ENCODE assay signal across 23 mouse cellular contexts in the genomic region with DNA sequence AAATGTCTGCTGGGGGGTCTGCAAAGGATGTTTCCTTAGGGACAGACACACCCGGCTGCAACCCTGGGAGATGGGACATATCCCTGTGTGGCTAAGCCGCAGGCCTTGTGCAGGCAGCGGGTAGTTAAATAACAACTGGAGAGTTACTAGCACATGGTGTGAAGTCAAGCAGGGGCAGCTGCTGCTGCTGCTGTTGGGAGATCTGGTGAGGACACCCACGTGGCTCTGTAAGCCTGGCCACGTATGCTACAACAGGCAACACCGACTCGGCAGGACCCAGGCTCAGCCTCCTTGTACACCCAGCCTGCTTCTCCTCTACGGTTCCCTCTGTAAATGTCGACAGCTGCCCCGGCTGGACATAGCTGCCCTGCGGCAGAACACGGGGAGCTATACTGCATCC. TPM values are rescaled to one million over a fixed set of nuclear protein-coding genes. Genes with fewer than 3 reads are reported as not detected.
DNase-seq lines count a peak whose midpoint lies in the region; ATAC-seq lines count a peak whose summit lies in the region.
"Had no signal": no experiment of that assay in that cellular context is flagged by ENCODE, and none has a peak within 500 bp of the region (broad histone marks: within the 10 kb centered on the region; RNA-seq: fewer than 3 reads in every experiment).

No protein-coding gene starts in this region.

- H3K36me3 ChIP-seq in kidney, embryonic 15.5 days = peaks cover 76% of the 10 kb centered on the region

- intact Hi-C loops in left cerebral cortex, postnatal 10 days (cut with DNase I) = no loop called here

- H3K4me3 ChIP-seq in kidney, embryonic 15.5 days (replicated peaks) = no peak overlapping the region
- H3K4me3 ChIP-seq: embryonic facial prominence, embryonic 13.5 days; forebrain, embryonic 12.5 days; heart, embryonic 10.5 days; hindbrain, embryonic 12.5 days had no signal

- H3K27ac ChIP-seq in kidney, embryonic 15.5 days = no peak overlapping the region
- H3K27ac ChIP-seq: embryonic facial prominence, embryonic 13.5 days; forebrain, embryonic 12.5 days; heart, embryonic 10.5 days; hindbrain, embryonic 12.5 days had no signal

- H3K27me3 ChIP-seq in kidney, embryonic 15.5 days = no peaks in the 10 kb centered on the region
- H3K27me3 ChIP-seq: CH12.LX; embryonic facial prominence, embryonic 13.5 days; forebrain, embryonic 12.5 days; hindbrain, embryonic 12.5 days; Patski had no signal

- WGBS in kidney, embryonic 15.5 days = 91% methylated on average over 12 of the region's 12 CpGs

- no peaks in the 10 kb centered on the region for H3K9me3 ChIP-seq in kidney, embryonic 15.5 days (replicated peaks)
- H3K9me3 ChIP-seq: embryonic facial prominence, embryonic 13.5 days; forebrain, embryonic 12.5 days; heart, embryonic 10.5 days; hindbrain, embryonic 12.5 days had no signal

- no peak overlapping the region for H3K4me2 ChIP-seq in kidney, embryonic 15.5 days
- H3K4me2 ChIP-seq: embryonic facial prominence, embryonic 13.5 days; forebrain, embryonic 12.5 days; hindbrain, embryonic 12.5 days had no signal

- DNase-seq in kidney, adult 11 months = peak; percentile 40
- DNase-seq in left cerebral cortex, adult 18-20 months (ENCODE audit: low spot score in 2 of 2) = peak; percentile 27 to 64
- no peak for DNase-seq in left cerebral cortex, postnatal 10 days (ENCODE audit: extremely low spot score in 1 of 2, low spot score in 2 of 2)
- peak; percentile 55 to 78 for DNase-seq in right cerebral cortex, postnatal 36 days (ENCODE audit: low spot score in 2 of 2)
- no peak for DNase-seq in right cerebral cortex, postnatal 14 days
- no peak for DNase-seq in natural killer cell, adult 2 months (ENCODE audit: low spot score in 2 of 2)
- DNase-seq: adrenal gland, postnatal 14 days; cerebellum, adult 18-20 months; cerebellum, adult 9-11 months; cerebellum, postnatal 36 days; gastrocnemius, postnatal 10 days; heart, adult 18-20 months; heart, postnatal 10 days; heart, postnatal 4 days had no signal

- H3K9ac ChIP-seq in kidney, embryonic 15.5 days = no peak overlapping the region
- H3K9ac ChIP-seq: embryonic facial prominence, embryonic 13.5 days; forebrain, embryonic 12.5 days; hindbrain, embryonic 12.5 days had no signal

- ATAC-seq in kidney, embryonic 15.5 days (replicated peaks; ENCODE audit: low FRiP score) = no peak
- ATAC-seq: activated CD4-positive, CD25-positive, alpha-beta regulatory T cell, adult 4 months; forebrain, embryonic 16.5 days; Patski had no signal

- no peaks in the 10 kb centered on the region for H3K4me1 ChIP-seq in kidney, embryonic 15.5 days
- H3K4me1 ChIP-seq: embryonic facial prominence, embryonic 13.5 days; forebrain, embryonic 12.5 days; hindbrain, embryonic 12.5 days had no signal

RNA-seq across cellular contexts. Expression of gene Grik5, which starts 30.2 kb away (rescaled TPM):
- polyA plus RNA-seq in kidney, embryonic 15.5 days (2015; fragmentation: Nextera tagmentation; extraction: Ambion mirVana) = 5.1 and 7.0 TPM in 2 replicates
- total RNA-seq in left cerebral cortex, adult 18-20 months (2021) = 100 to 1,000 TPM; 176 TPM
- total RNA-seq in left cerebral cortex, postnatal 10 days (2021) = 100 to 1,000 TPM; 226 to 237 TPM

RNA-seq across cellular contexts. Expression of gene Zfp574, which starts 30.4 kb away (rescaled TPM):
- polyA plus RNA-seq in kidney, embryonic 15.5 days (2015; fragmentation: Nextera tagmentation; extraction: Ambion mirVana) = 33.9 and 37.1 TPM in 2 replicates
- 10 to 100 TPM; 34.9 TPM for total RNA-seq in left cerebral cortex, adult 18-20 months (2021)
- 10 to 100 TPM; 26.0 to 27.1 TPM for total RNA-seq in left cerebral cortex, postnatal 10 days (2021)

RNA-seq across cellular contexts. Expression of gene Atp1a3, which starts 36.2 kb away (rescaled TPM):
- polyA plus RNA-seq in kidney, embryonic 15.5 days (2015; fragmentation: Nextera tagmentation; extraction: Ambion mirVana) = 0.68 and 2.1 TPM in 2 replicates
- total RNA-seq in left cerebral cortex, adult 18-20 months (2021) = 1,000 to 10,000 TPM; 1,987 to 2,019 TPM
- 1,000 to 10,000 TPM; 2,078 to 2,206 TPM for total RNA-seq in left cerebral cortex, postnatal 10 days (2021)

Comparison
In these comparisons a context has a peak if more than half of its experiments do, and no peak if none do; other contexts are left out.
1. DNase-seq: peak in kidney, adult 11 months (single experiment), left cerebral cortex, adult 18-20 months (2 of 2) and right cerebral cortex, postnatal 36 days (2 of 2); none in left cerebral cortex, postnatal 10 days (0 of 2), right cerebral cortex, postnatal 14 days (single experiment) and natural killer cell, adult 2 months (0 of 2).